Mouse (Mus musculus) Patski (cell line): ENCODE measurements around the gene Washc3. TPM values are rescaled to one million over a fixed set of nuclear protein-coding genes. Genes with fewer than 3 reads are reported as not detected.
A peak's percentile ranks its signal among the peaks of the same experiment; 100 is the strongest.

Experiments
- ATAC-seq: fragments of 100-300 bp; one replicate; pipeline ENCODE4 v1.8.0; 2021
- CTCF ChIA-PET: fragments of 350-600 bp; sonication (Branson Sonifier 250); formaldehyde crosslinking; loops from one replicate; lab custom pipeline; 2022; ENCODE audit warnings: inconsistent platforms; lab: Charles Lee
- POLR2A ChIA-PET: fragments of 350-600 bp; sonication (Branson Sonifier 250); formaldehyde crosslinking; loops from one replicate; lab custom pipeline; 2022; ENCODE audit warnings: antibody characterized with exemption, inconsistent platforms; lab: Charles Lee
- DNase-seq: peaks from one replicate; pipeline ENCODE4 v3.0.0-alpha.2; 2011; ENCODE audit warnings: low read depth, low spot score
- H3K27me3 ChIP-seq: fragments of 371-371 bp; one replicate; pipeline ENCODE4 v1.5.1; 2021
- CTCF ChIP-seq: fragments of 100-300 bp; IDR thresholded peaks from one replicate; pipeline ENCODE4 v1.5.1; 2021
- in situ Hi-C: fragments of 300-500 bp; cut with MboI; formaldehyde crosslinking; loops from 3 replicates; pipeline ENCODE4 v1.11.1; 2018; ENCODE audit warnings: low pct_unique_long_range_greater_than_20kb, mixed read lengths
- polyA plus RNA-seq: library from polyadenylated mRNA; unstranded; gene quantifications from one replicate; pipeline ENCODE4 v1.2.3, GENCODE M21; 2021

Gene Washc3
- polyA plus RNA-seq, 1 experiment from 2014 or later: 83.5 TPM

DNA sequence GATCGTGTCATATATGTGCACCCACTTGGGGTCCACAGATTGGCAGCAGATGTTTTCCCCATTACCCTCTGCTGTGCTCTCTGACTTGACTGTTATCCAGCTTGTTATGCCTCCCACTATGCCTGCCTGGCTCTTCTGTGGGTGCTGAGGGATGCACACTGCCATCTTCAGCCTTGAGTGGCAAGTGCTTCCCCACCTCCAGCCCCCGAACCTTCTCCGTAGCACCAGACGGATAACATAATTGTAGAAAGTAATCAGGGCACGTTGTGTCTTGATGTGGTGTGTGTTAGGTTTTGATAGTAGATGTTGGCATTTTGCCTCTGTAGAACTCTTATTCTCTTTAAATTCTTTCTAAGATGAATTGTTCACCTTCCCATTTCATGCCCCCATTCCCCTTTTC, 11.8 kb downstream of the Washc3 start:
- ChIA-PET CTCF (interaction anchor here (1.4 kb wide), 1 partner anchor 10 kb away, joined by 3 read pairs; no protein-coding TSS in a partner anchor), POLR2A (no interaction called here)
- TF ChIP-seq CTCF: no peak
- no peaks in the 10 kb centered on the region for H3K27me3 ChIP-seq
- no peak for DNase-seq
- ATAC-seq: no peak
- in situ Hi-C loops: no loop called here

DNA sequence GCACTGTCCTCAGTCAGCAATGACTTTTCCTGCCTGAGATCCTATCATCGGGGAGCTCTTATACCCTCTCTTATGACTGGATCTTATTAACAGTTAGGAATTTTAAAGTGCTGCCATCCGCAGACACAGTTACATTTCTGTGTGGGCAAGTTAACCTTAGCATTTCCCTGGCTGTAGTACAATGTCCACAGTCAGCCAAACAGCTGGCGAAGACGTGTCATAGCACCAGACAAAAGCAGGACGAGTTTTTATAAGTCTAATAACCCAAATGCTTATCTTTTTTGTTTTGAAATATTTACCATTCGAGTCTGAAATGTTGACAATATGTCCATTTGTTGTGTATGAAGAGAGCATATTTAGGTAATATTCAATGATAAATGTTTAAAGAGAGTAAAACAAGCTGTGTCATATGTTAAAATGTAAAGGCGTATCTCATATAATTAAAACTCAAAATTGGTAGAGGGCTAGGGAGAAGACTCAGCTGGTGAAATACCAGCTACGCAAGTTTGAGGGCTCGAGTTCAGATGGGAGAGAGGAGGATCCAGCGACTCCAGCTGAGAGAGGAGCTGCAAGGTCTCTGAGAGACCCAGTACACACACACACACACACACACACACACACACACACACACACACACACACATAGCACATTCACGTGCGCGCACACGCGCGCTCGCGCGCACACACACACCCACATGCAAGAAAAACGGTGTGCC, 14.1 kb downstream of the Washc3 start:
- TF ChIP-seq CTCF: no peak
- ChIA-PET CTCF (interaction anchor here (1.1 kb wide), 1 partner anchor 11 kb away, joined by 3 read pairs; no protein-coding TSS in a partner anchor), POLR2A (no interaction called here)
- in situ Hi-C loops: no loop called here
- H3K27me3 ChIP-seq: no peaks in the 10 kb centered on the region
- DNase-seq (no peak), ATAC-seq (no peak)

DNA sequence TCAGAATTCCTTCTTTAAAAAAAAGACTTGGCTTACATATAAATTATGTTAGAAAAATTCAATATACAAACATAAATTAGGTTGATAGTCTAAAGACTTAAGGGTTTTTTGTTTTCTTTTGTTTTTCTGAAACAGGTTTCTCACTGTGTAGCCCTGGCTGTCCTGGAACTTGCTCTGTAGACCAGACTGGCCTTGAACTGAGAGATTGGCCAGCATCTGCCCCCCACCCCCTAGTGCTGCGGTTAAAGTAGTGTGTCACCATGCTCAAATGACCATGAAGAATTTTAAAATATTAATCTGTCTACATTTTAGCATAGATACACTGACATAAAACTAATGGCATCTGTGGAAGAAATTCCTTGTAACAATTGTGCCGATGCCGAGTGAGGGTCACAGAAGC, 17.3 kb downstream of the Washc3 start:
- no peaks in the 10 kb centered on the region for H3K27me3 ChIP-seq
- POLR2A ChIA-PET: interaction anchor here (0.6 kb wide), 1 partner anchor 1199 kb away, joined by 4 read pairs; no protein-coding TSS in a partner anchor
- in situ Hi-C loops: no loop called here
- ATAC-seq: no peak
- CTCF ChIA-PET: interaction anchor here (0.8 kb wide), 1 partner anchor 14 kb away, joined by 3 read pairs; no protein-coding TSS in a partner anchor
- DNase-seq: no peak
- no peak for TF ChIP-seq CTCF

DNA sequence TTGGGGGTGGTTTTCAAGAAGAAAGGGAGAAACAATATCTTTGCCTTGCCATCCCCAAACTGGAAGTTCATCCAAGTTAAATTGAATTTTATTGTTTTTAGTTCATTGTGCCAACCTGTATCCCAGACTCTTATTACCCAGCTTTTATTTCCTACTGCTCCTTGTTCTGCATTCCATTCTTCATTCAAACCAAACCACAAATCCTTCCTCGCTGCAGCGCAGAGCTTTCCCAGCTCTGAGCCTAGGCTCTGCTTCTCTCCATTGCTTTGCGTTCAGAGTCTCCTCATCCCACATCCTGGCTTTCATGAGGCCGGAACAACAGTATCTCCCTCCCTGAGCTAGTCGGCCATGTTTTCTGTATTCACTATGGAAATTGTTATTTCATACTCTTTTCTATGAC, 20.8 kb downstream of the Washc3 start:
- H3K27me3 ChIP-seq: no peaks in the 10 kb centered on the region
- POLR2A ChIA-PET: no interaction called here
- DNase-seq: peak; percentile 46
- in situ Hi-C loops: no loop called here
- CTCF ChIA-PET: no interaction called here
- ATAC-seq: peak; percentile 85
- TF ChIP-seq CTCF: no peak

DNA sequence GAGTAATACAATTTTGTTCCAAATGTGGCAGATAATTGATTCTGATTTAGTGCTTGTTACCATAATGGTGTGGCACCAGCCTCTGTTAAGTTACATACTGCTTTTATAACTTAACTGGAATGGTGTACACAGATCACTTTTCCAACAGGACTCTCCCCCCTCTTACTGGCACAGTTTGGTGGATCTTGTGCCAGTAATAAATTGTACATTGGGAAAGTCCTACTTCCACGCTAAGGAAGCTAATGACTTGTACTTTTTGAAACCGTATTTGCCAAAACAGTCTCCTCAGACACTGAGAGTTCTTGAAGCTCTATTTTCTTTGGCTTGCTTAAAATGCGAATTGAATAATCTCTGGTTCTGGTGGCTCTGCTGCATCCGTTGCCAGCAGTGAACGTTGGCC, 24.5 kb downstream of the Washc3 start:
- ATAC-seq (no peak), DNase-seq (no peak)
- no peaks in the 10 kb centered on the region for H3K27me3 ChIP-seq
- POLR2A ChIA-PET: no interaction called here
- TF ChIP-seq CTCF: no peak
- in situ Hi-C loops: no loop called here
- CTCF ChIA-PET: interaction anchor here (1.3 kb wide), 1 partner anchor 10 kb away, joined by 3 read pairs; no protein-coding TSS in a partner anchor

DNA sequence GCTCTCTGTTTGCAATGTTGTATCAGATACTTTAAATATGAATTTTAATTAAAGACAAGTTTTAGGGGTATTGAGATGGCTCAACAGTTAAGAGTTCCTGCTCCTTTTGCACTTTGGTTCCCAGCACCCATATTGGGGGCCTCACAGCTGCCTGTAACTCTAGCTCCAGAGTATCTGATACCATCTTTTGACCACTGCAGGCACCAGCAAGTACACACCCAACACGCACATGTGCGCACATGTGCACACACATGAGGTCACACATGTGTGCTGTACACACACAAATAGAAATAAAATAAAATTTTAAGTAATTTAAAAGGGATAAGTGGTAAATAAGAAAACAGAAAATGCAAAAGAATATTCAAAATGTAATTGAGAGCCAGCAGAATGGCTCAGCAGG, 27.1 kb downstream of the Washc3 start:
- ATAC-seq (no peak), DNase-seq (no peak)
- ChIA-PET CTCF (interaction anchor here (1.0 to 1.2 kb wide), 2 partner anchors 10 to 20 kb away, joined by 3 to 4 read pairs; no protein-coding TSS in a partner anchor), POLR2A (no interaction called here)
- TF ChIP-seq CTCF: no peak
- no peaks in the 10 kb centered on the region for H3K27me3 ChIP-seq
- in situ Hi-C loops: no loop called here

DNA sequence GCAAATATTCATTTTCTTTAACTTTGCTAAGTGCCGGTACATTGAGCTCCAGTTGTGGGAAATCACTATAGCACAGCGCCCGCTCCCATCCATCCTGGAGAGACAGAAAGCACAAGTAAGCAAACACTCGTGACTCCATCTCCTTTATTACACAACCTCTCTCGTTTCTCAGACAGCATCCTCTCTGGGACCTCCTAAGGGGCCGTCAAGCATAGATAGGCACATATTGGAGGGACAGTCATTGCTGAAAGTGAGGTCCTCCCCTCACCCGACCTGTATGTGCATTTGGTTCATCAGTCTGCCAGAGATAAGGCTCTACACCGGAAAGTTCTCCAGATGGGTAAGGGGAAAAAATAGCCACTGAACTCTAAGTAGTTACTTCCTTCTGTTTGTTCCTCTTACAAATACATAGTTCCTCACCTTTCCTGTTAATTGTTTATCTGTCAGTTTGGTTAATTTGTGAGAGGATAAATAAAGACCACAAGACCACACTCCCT, 27.7 kb downstream of the Washc3 start:
- ChIA-PET CTCF (no interaction called here), POLR2A (no interaction called here)
- no peak for DNase-seq
- H3K27me3 ChIP-seq: no peaks in the 10 kb centered on the region
- no peak for TF ChIP-seq CTCF
- no peak for ATAC-seq
- in situ Hi-C loops: no loop called here

DNA sequence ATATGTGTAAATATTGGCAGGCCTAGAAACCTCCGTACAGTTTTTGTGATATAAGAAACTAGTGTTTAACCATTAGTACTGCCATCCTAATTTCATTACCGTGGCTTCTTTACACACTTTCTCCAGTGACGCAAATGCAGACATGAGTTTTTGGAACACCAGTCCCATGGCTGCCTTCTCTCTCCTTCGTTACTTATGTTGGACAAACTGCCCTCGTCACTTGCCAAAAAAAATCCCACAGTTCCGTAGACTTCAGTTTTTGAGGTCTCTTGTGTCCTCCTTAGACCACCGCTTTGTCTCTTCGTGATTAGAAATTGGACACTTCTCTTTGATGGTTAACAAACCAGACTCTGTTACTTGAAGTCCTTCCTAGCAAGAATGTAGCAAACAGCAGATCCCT, 30.8 kb downstream of the Washc3 start:
- CTCF ChIA-PET: no interaction called here
- no peak for ATAC-seq
- in situ Hi-C loops: no loop called here
- POLR2A ChIA-PET: no interaction called here
- DNase-seq: no peak
- no peak for TF ChIP-seq CTCF
- H3K27me3 ChIP-seq: no peaks in the 10 kb centered on the region

DNA sequence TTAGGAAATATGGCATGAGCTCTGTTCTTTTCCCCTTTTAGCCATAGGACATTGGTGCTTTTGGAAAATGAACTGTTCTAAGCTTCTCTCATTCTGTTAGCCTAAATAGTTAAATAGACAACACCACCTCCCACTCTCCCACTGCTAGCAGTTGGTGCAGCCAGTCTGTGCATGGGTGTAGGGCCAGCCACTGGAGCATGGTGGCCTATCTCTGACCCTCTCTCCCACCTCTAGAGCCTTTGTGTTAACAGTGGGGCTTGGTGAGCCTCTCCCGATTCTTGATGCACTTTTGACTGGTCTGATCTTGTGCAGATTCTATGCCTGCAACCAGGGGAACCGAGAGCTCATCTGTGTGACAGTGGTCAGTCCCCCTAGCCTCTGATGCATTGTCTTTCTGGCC, 31.9 kb downstream of the Washc3 start:
- no peaks in the 10 kb centered on the region for H3K27me3 ChIP-seq
- in situ Hi-C loops: no loop called here
- DNase-seq (no peak), ATAC-seq (no peak)
- ChIA-PET CTCF (interaction anchor here (0.7 to 1.5 kb wide), 2 partner anchors 13 to 379 kb away, joined by 3 to 4 read pairs; no protein-coding TSS in a partner anchor), POLR2A (no interaction called here)
- no peak for TF ChIP-seq CTCF

DNA sequence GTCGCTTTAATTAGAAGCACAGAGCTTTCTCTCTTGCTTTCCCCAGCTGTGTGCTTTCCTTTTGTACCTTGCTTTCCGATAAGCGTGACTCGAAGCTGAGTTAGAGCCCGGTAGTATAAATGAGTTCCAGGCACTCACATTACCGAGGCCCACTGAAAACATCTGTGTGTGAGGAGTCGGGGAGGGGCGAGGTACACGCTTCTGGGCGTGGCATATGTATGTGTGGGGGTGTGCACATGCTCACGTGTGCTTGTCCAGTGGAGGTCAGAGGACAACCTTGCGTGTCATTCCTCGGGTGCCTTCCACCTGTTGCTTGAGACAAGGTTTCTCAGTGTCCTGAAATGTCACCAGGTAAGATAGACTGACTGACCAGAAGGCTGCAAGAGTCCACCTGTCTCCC, 43.8 kb downstream of the Washc3 start:
- in situ Hi-C loops: no loop called here
- DNase-seq (no peak), ATAC-seq (no peak)
- ChIA-PET POLR2A (no interaction called here), CTCF (interaction anchor here (1.9 kb wide), 1 partner anchor 11 kb away, joined by 4 read pairs; no protein-coding TSS in a partner anchor)
- no peak for TF ChIP-seq CTCF
- H3K27me3 ChIP-seq: no peaks in the 10 kb centered on the region

DNA sequence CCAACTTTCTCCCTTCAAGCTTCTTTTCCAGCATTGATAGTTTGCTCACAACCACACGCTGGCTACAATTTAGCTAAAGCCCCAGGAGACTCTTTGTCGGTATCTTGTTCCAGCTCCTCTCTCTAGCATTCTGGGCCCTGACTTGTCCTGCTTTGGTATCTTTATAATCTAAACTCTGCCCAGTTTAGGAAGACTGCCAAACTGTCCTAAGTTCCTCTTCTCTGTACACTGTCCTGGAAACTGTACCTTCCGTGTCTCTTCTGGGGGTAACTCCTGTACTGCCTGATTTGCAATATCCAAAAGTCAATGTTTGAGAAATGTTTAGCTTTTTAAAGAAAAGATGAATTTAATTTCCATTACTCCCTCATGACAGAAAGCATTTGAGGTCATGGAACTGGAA, 49.4 kb downstream of the Washc3 start:
- in situ Hi-C loops: no loop called here
- no peak for DNase-seq
- no peak for TF ChIP-seq CTCF
- ChIA-PET POLR2A (no interaction called here), CTCF (interaction anchor here (2.1 kb wide), 1 partner anchor 12 kb away, joined by 7 read pairs; no protein-coding TSS in a partner anchor)
- ATAC-seq: no peak
- H3K27me3 ChIP-seq: no peaks in the 10 kb centered on the region
